Mouse (Mus musculus) G1E (cell line): ENCODE measurements around the gene Abcg8.

Experiments
- CTCF ChIP-seq: IDR thresholded peaks from 2 replicates; pipeline ENCODE4 v1.5.1; 2012; ENCODE audit warnings: low read depth, low read length, inconsistent platforms, mixed read lengths
- GATA1 ChIP-seq: IDR thresholded peaks from 2 replicates; pipeline ENCODE4 v1.6.1; 2012; ENCODE audit warnings: borderline replicate concordance, low read length, inconsistent platforms, mixed read lengths
- GATA2 ChIP-seq: IDR thresholded peaks from 2 replicates; pipeline ENCODE4 v1.6.1; 2012; ENCODE audit warnings: low read depth, low read length, inconsistent platforms, borderline replicate concordance
- POLR2AphosphoS5 ChIP-seq: IDR thresholded peaks from 2 replicates; pipeline ENCODE4 v1.6.1; 2012; ENCODE audit warnings: low read depth, low read length, inconsistent platforms; ENCODE audit not compliant: insufficient replicate concordance
- TAL1 ChIP-seq: conservative IDR thresholded peaks from 2 replicates; pipeline ENCODE4 v1.6.1; 2012; ENCODE audit warnings: low read depth, low read length, inconsistent platforms, mixed read lengths

- TF ChIP-seq POLR2AphosphoS5 (no peak), CTCF (no peak), GATA1 (no peak), TAL1 (no peak), GATA2 (no peak)
These were observed 8.3 kb upstream of the Abcg8 start for GRCm38 (mm10) chr17:84667848-84668247.
